Mouse (Mus musculus) adrenal gland, adult 10 weeks (tissue): ENCODE data around the gene Hist1h2bc. TPM values are rescaled to one million over a fixed set of nuclear protein-coding genes. Genes with fewer than 3 reads are reported as not detected.

Experiments used
- polyA plus RNA-seq: library from polyadenylated mRNA; stranded (reverse); fragments of 350-450 nt; fragmentation: Illumina TruSeq; extraction: RNeasy Lipid Tissue Mini Kit (QIAGEN cat#74804); gene quantifications from one replicate; pipeline ENCODE4 v1.2.3, GENCODE M21; 2014; ENCODE audit warnings: low read depth, low replicate concordance

The Hist1h2bc gene
- 322 TPM for polyA plus RNA-seq

DNA sequence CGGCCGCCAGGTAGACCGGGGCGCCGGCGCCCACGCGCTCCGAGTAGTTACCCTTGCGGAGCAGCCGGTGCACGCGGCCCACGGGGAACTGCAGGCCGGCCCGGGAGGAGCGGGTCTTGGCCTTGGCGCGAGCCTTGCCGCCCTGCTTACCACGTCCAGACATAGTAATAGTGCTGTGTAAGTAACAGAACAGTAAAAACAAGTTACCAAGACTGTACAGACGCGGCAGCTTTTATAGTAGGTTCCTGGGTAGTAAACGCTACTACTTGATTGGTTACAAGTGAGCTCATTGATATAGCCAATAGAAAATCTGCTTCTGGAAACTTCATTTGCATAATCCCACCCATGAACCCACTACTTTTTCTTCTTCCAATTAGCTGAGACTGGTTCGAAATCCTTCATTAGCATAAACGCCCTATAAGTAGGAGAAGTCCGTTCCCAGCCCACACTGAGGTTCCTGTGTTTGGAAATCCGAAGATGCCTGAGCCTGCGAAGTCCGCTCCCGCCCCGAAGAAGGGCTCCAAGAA lies at the start of gene Hist1h2bc, which contains the start of gene Hist1h2ac:
Gene Hist1h2bc, plus strand, starts transcription at position 445 of the 527 bp plus-strand sequence.
Gene Hist1h2ac, minus strand, starts transcription at position 194 of the 527 bp plus-strand sequence.

GRCm38 (mm10) chr13:23695514-23695913 lies 11.5 kb downstream of the Hist1h2bc start, which contains the start of gene Hist1h1t:
Gene Hist1h1t, plus strand, starts transcription at chr13:23695814.

DNA sequence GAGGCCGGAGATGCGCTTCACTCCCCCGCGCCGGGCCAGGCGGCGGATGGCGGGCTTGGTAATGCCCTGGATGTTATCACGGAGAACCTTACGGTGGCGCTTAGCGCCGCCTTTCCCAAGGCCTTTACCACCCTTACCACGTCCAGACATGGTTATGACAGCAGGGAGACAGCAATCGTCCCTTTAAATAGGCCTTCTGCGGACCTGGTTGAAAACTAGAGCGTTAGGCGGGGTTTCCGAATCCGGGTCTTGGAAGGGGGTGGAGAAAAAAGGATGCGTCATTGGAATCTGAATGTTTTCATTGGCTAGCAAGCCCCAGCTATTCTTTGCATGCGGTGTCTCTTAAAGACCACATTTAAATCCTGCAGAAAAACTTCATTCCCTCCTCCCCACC lies 14.3 kb downstream of the Hist1h2bc start, which contains the start of gene Hist1h4c:
Gene Hist1h4c, minus strand, starts transcription at position 155 of the 394 bp plus-strand sequence.

DNA sequence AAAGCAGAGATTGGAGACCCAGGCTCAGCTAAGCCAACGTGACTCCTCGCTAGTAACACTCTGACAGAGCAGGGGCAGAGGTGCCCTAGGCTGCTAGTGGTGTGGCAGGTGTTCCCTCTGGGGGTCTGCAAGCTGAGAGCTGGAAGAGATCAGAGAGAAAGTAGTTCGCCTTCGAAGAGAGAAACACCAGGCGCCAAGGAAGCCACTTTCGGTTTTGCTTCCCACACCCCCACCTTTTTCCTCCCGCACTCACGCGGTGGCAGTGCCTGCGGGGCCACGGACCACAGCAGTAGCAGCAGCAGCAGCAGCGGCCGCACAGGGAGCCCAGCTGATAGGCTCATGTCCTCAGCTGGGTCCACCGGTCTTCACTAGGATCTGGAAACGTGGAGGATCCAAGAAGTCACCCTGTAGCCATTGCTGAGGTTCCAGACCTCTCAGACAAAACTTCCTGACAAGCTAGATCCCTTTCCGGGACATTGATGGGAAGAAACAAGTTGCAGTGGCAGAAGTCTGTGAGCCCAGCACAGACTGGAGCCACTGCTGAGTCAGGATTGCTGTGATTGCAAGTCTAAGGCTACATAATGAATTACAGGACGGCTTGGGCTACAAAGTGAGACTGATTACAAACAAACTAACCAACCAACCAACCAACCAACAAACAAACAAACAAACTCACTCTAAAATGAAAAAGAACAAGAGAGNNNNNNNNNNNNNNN lies 26.5 kb downstream of the Hist1h2bc start, which contains the start of gene Hfe:
Gene Hfe, minus strand, starts transcription at position 481 of the 716 bp plus-strand sequence.

DNA sequence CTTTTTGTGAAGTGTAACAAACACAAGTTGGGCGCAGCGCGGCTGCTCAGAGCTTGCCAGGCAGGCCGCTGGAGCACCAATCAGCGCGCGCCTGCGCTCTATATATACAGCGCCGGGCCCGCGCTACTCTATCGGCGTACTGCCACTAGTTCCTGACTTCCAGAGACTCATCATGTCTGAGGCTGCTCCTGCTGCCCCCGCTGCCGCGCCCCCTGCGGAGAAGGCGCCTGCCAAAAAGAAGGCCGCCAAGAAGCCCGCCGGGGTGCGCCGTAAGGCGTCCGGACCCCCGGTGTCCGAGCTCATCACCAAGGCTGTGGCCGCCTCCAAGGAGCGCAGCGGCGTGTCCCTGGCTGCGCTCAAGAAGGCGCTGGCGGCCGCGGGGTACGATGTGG lies 54.7 kb downstream of the Hist1h2bc start, which contains the start of gene Hist1h1c:
Gene Hist1h1c, plus strand, starts transcription at position 132 of the 392 bp plus-strand sequence.

Other genes starting within 250 kb of the Hist1h2bc start
- gene Btn1a1, start 218.3 kb upstream of the Hist1h2bc start, polyA plus RNA-seq: not detected
- gene Btn2a2, start 195.3 kb upstream of the Hist1h2bc start, polyA plus RNA-seq: not detected
- gene Hist1h4h, start 153.1 kb upstream of the Hist1h2bc start, polyA plus RNA-seq: not detected
- gene Hist1h2af, start 150.3 kb upstream of the Hist1h2bc start, polyA plus RNA-seq: not detected
- not detected for gene Hist1h3g, start 148.8 kb upstream of the Hist1h2bc start, polyA plus RNA-seq
- gene Hist1h2bh, start 140.8 kb upstream of the Hist1h2bc start, polyA plus RNA-seq: 2.7 TPM
- gene Hist1h3f, start 140.1 kb upstream of the Hist1h2bc start, polyA plus RNA-seq: not detected
- not detected for gene Hist1h4f, start 132.6 kb upstream of the Hist1h2bc start, polyA plus RNA-seq
- gene Hist1h1d, start 130.9 kb upstream of the Hist1h2bc start, polyA plus RNA-seq: 0.70 TPM
- not detected for gene Hist1h3e, start 121.8 kb upstream of the Hist1h2bc start, polyA plus RNA-seq
- not detected for gene Hist1h2ae, start 113.0 kb upstream of the Hist1h2bc start, polyA plus RNA-seq
- gene Hist1h2bg, start 112.8 kb upstream of the Hist1h2bc start, polyA plus RNA-seq: 2.4 TPM
- gene Hist1h2bf, start 110.0 kb upstream of the Hist1h2bc start, polyA plus RNA-seq: not detected
- gene Hist1h2ad, start 109.8 kb upstream of the Hist1h2bc start, polyA plus RNA-seq: not detected
- gene Hist1h3d, start 108.4 kb upstream of the Hist1h2bc start, polyA plus RNA-seq: 2.2 TPM
- 0.76 TPM for gene Hist1h4d, start 102.6 kb upstream of the Hist1h2bc start, polyA plus RNA-seq
- gene Hist1h2be, start 63.1 kb upstream of the Hist1h2bc start, polyA plus RNA-seq: 15.6 TPM
- gene Hist1h1e, start 61.6 kb upstream of the Hist1h2bc start, polyA plus RNA-seq: 1.3 TPM
- 1.7 TPM for gene Hist1h2ac, start 251 bp upstream of the Hist1h2bc start, polyA plus RNA-seq
- not detected for gene Hist1h1t, start 11.6 kb downstream of the Hist1h2bc start, polyA plus RNA-seq
- not detected for gene Hist1h4c, start 14.3 kb downstream of the Hist1h2bc start, polyA plus RNA-seq
- gene Hfe, start 26.7 kb downstream of the Hist1h2bc start, polyA plus RNA-seq: 85.7 TPM
- gene Hist1h1c, start 54.6 kb downstream of the Hist1h2bc start, polyA plus RNA-seq: 40.8 TPM
- gene Hist1h3c, start 61.4 kb downstream of the Hist1h2bc start, polyA plus RNA-seq: not detected
- not detected for gene Hist1h2bb, start 62.5 kb downstream of the Hist1h2bc start, polyA plus RNA-seq
- not detected for gene Hist1h2ab, start 66.9 kb downstream of the Hist1h2bc start, polyA plus RNA-seq
- gene Hist1h3b, start 68.1 kb downstream of the Hist1h2bc start, polyA plus RNA-seq: not detected
- not detected for gene Hist1h4b, start 72.8 kb downstream of the Hist1h2bc start, polyA plus RNA-seq
- not detected for gene Hist1h4a, start 77.0 kb downstream of the Hist1h2bc start, polyA plus RNA-seq
- not detected for gene Hist1h3a, start 78.2 kb downstream of the Hist1h2bc start, polyA plus RNA-seq
- gene Hist1h1a, start 79.5 kb downstream of the Hist1h2bc start, polyA plus RNA-seq: not detected
- 0.99 TPM for gene Trim38, start 85.7 kb downstream of the Hist1h2bc start, polyA plus RNA-seq
- not detected for gene Slc17a2, start 122.8 kb downstream of the Hist1h2bc start, polyA plus RNA-seq
- 0.64 TPM for gene Slc17a3, start 155.2 kb downstream of the Hist1h2bc start, polyA plus RNA-seq
- gene Slc17a1, start 183.6 kb downstream of the Hist1h2bc start, polyA plus RNA-seq: not detected
- 0.35 TPM for gene Slc17a4, start 230.8 kb downstream of the Hist1h2bc start, polyA plus RNA-seq
- gene Hist1h2ba, start 250.0 kb downstream of the Hist1h2bc start, polyA plus RNA-seq: not detected